Comparison of ENCODE assay signal across 8 mouse cellular contexts in the genomic region with DNA sequence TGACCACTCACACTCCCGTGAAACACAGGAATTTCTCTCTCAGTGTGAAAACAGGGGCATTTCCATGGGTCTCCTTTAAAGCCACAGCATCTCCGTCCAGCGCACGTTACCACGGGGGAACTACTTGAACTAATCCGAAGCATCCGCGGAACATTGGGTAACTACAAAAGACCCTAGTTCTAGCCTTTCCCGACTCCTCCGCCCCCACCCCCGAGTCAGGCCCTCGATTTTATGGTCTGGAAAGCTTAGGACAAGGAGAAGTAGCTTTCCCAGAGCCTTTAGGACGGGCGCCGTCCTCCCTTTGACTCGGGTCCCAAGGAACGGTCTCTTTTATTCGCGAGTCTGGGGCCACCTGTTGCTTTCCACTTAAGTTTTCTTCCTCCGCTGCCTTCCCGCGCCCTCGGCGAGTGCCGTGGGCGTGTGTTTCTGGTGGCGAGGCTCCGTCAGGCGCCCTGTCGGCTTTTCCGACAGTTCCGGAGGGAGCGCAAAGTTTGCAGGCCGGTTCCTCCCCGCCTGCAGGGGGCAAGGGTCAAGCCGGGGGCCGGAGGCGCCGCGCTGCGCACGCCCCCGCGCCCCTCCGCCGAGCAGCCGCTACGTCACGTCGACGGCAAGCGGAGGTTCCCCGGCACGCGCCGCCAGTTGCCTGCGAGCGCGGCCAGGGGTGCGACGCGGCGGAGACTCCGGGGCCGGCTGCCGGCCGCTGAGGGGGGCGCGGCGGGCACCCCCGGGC. TPM values are rescaled to one million over a fixed set of nuclear protein-coding genes. Genes with fewer than 3 reads are reported as not detected.
DNase-seq lines count a peak whose midpoint lies in the region; ATAC-seq lines count a peak whose summit lies in the region.

No protein-coding gene starts in this region.

- H3K4me3 ChIP-seq in kidney, embryonic 15.5 days (replicated peaks): peak overlapping the region; percentile 45
- H3K4me3 ChIP-seq in hindbrain, embryonic 14.5 days (replicated peaks; ENCODE audit: low read length): peak overlapping the region; percentile 46

- peak overlapping the region; percentile 74 for H3K4me2 ChIP-seq in kidney, embryonic 15.5 days
- peak overlapping the region; percentile 72 for H3K4me2 ChIP-seq in hindbrain, embryonic 14.5 days (replicated peaks)

- no peak overlapping the region for H3K9ac ChIP-seq in kidney, embryonic 15.5 days
- H3K9ac ChIP-seq in hindbrain, embryonic 14.5 days: 0 out of 2 replicates have a peak overlapping the region, but pooled peaks have one; percentile 16

- no peaks in the 10 kb centered on the region; the same call in 1 of the 2 replicates for H3K4me1 ChIP-seq in kidney, embryonic 15.5 days
- no peaks in the 10 kb centered on the region for H3K4me1 ChIP-seq in hindbrain, embryonic 14.5 days (replicated peaks; ENCODE audit: control insufficient read depth, insufficient read depth, low read length)

- H3K36me3 ChIP-seq in kidney, embryonic 15.5 days: no peaks in the 10 kb centered on the region
- no peaks in the 10 kb centered on the region for H3K36me3 ChIP-seq in hindbrain, embryonic 14.5 days (replicated peaks; ENCODE audit: control insufficient read depth, insufficient read depth)

- no peaks in the 10 kb centered on the region for H3K9me3 ChIP-seq in kidney, embryonic 15.5 days (replicated peaks)
- H3K9me3 ChIP-seq in hindbrain, embryonic 14.5 days (ENCODE audit: control insufficient read depth, low read length): no peaks in the 10 kb centered on the region

- WGBS in kidney, embryonic 15.5 days: 19% methylated on average over 63 of the region's 71 CpGs
- 22% methylated on average over 53 of the region's 71 CpGs for WGBS in hindbrain, embryonic 14.5 days

- ATAC-seq in kidney, embryonic 15.5 days (replicated peaks; ENCODE audit: low FRiP score): peak; percentile 93
- ATAC-seq in hindbrain, embryonic 14.5 days (ENCODE audit: low FRiP score): no peak
- ATAC-seq in megakaryocyte progenitor cell, adult 5-6 weeks (replicated peaks; ENCODE audit: poor library complexity): 0 out of 2 replicates have a peak, but pooled peaks have one; percentile 4

- DNase-seq in kidney, adult 18-20 months: no peak
- DNase-seq in embryo, embryonic 11 days: peak; percentile 46
- no peak for DNase-seq in hindbrain, embryonic 14.5 days (ENCODE audit: low spot score)
- DNase-seq in frontal cortex, postnatal 36 days (ENCODE audit: low spot score in 2 of 2): no peak
- DNase-seq in left cerebral cortex, adult 18-20 months (ENCODE audit: low spot score in 2 of 2): no peak
- no peak for DNase-seq in thymus, postnatal 14 days

- H3K27ac ChIP-seq in kidney, embryonic 15.5 days: no peak overlapping the region
- H3K27ac ChIP-seq in hindbrain, embryonic 14.5 days: no peak overlapping the region

- peaks cover 13% of the 10 kb centered on the region for H3K27me3 ChIP-seq in kidney, embryonic 15.5 days
- H3K27me3 ChIP-seq in hindbrain, embryonic 14.5 days (ENCODE audit: control insufficient read depth, insufficient read depth, low read length): peaks cover 13% of the 10 kb centered on the region

RNA-seq across cellular contexts. Expression of gene Gm45194, which starts 3.3 kb away (rescaled TPM):
- 1.4 TPM in 2 replicates for polyA plus RNA-seq in kidney, embryonic 15.5 days (2015; fragmentation: Nextera tagmentation; extraction: Ambion mirVana)
- polyA plus RNA-seq in hindbrain, embryonic 14.5 days (2014; fragmentation: Nextera tagmentation; extraction: Ambion mirVana): 0.19 and 0.48 TPM in 2 replicates
- not detected in 2 replicates for total RNA-seq in megakaryocyte progenitor cell, adult 5-6 weeks (2015)
- not detected in 2 replicates for total RNA-seq in megakaryocyte progenitor cell, adult 5-6 weeks (2017)
- not detected for total RNA-seq in left cerebral cortex, adult 18-20 months (2021)
